In the genomic region with DNA sequence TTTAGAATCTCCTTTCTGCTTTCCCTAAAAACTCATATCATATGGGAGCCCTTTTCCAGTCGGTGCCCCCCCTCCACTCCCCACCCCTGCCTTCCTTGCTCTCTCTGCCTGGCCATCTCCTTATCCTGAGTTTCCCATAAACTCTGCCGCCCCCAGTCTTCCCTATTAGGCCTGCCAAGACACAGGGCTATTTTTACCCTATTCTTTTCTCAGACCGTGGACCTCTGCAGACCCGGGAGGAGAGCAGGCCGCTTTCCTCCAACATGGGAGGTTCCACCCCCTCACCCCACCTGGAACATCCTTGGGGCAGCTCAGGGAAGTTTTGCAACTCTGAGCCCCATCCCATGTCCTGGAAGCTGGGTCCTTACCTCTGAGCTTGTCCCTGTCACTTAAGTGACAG, we compare ENCODE assay signal across 11 mouse cellular contexts. TPM values are rescaled to one million over a fixed set of nuclear protein-coding genes. Genes with fewer than 3 reads are reported as not detected.
A peak's percentile ranks its signal among the peaks of the same experiment; 100 is the strongest.
DNase-seq lines count a peak whose midpoint lies in the region; ATAC-seq and TF ChIP-seq lines count a peak whose summit lies in the region.
"Had no signal": no experiment of that assay in that cellular context is flagged by ENCODE, and none has a peak within 500 bp of the region (broad histone marks: within the 10 kb centered on the region; RNA-seq: fewer than 3 reads in every experiment).

No protein-coding gene starts in this region.

- no peak overlapping the region; the same call in 1 of the 2 replicates for H3K27ac ChIP-seq in lung, embryonic 14.5 days (ENCODE audit: low read depth)
- peak overlapping the region; percentile 12; the same call in 1 of the 2 replicates for H3K27ac ChIP-seq in embryonic fibroblast, embryonic 13.5 days (ENCODE audit: insufficient read depth, low read length)
- H3K27ac ChIP-seq in heart, embryonic 16.5 days (ENCODE audit: low read length) = peak overlapping the region; percentile 98
- no peak overlapping the region for H3K27ac ChIP-seq in stomach, embryonic 14.5 days (ENCODE audit: low read length)
- H3K27ac ChIP-seq: hindbrain, embryonic 14.5 days had no signal

- 0 out of 2 replicates have a peak, but pooled peaks cover 10% of the 10 kb centered on the region for H3K27me3 ChIP-seq in lung, embryonic 14.5 days (ENCODE audit: insufficient read depth, low read length)
- no peaks in the 10 kb centered on the region for H3K27me3 ChIP-seq in heart, embryonic 16.5 days (ENCODE audit: control insufficient read depth, insufficient read depth, low read length)
- H3K27me3 ChIP-seq in stomach, embryonic 14.5 days (ENCODE audit: control insufficient read depth, insufficient read depth, low read length) = no peaks in the 10 kb centered on the region

- no peak for TF ChIP-seq CTCF in lung, embryonic 14.5 days (IDR thresholded peaks at IDR 0.05; ENCODE audit: low read depth)
- TF ChIP-seq CTCF in embryonic fibroblast, embryonic 13.5 days (IDR thresholded peaks at IDR 0.05; ENCODE audit: borderline replicate concordance, insufficient read depth, low read length) = no peak

- TF ChIP-seq POLR2A in embryonic fibroblast, embryonic 13.5 days (IDR thresholded peaks at IDR 0.05; ENCODE audit: low read depth, low read length) = no peak

- H3K4me3 ChIP-seq in lung, embryonic 14.5 days (ENCODE audit: low read depth, low read length) = peak overlapping the region; percentile 76
- peak overlapping the region; percentile 83 for H3K4me3 ChIP-seq in embryonic fibroblast, embryonic 13.5 days (ENCODE audit: insufficient read depth, low read length)
- H3K4me3 ChIP-seq in heart, embryonic 16.5 days (ENCODE audit: low read length) = peak overlapping the region; percentile 81
- H3K4me3 ChIP-seq in stomach, embryonic 14.5 days (ENCODE audit: low read depth, low read length) = peak overlapping the region; percentile 3; the same call in 1 of the 2 replicates

- no peaks in the 10 kb centered on the region for H3K4me1 ChIP-seq in lung, embryonic 14.5 days (ENCODE audit: insufficient read depth)
- peaks cover 15% of the 10 kb centered on the region; the same call in 1 of the 2 replicates for H3K4me1 ChIP-seq in embryonic fibroblast, embryonic 13.5 days (ENCODE audit: control insufficient read depth, insufficient read depth, low read length)
- peaks cover 61% of the 10 kb centered on the region for H3K4me1 ChIP-seq in heart, embryonic 16.5 days (ENCODE audit: control insufficient read depth, insufficient read depth, low read length)
- H3K4me1 ChIP-seq in stomach, embryonic 14.5 days (ENCODE audit: control insufficient read depth, insufficient read depth, low read length) = peaks cover 48% of the 10 kb centered on the region

- H3K4me2 ChIP-seq in lung, embryonic 14.5 days = peak overlapping the region; percentile 79
- H3K4me2 ChIP-seq in heart, embryonic 16.5 days (ENCODE audit: low read depth, low read length) = peak overlapping the region; percentile 76
- peak overlapping the region; percentile 74 for H3K4me2 ChIP-seq in stomach, embryonic 14.5 days (replicated peaks; ENCODE audit: low read depth, low read length)
- H3K4me2 ChIP-seq: hindbrain, embryonic 14.5 days had no signal

- H3K9me3 ChIP-seq in lung, embryonic 14.5 days (ENCODE audit: low read depth, low read length) = no peaks in the 10 kb centered on the region
- no peaks in the 10 kb centered on the region for H3K9me3 ChIP-seq in heart, embryonic 16.5 days (replicated peaks; ENCODE audit: control insufficient read depth, low read length)
- no peaks in the 10 kb centered on the region for H3K9me3 ChIP-seq in stomach, embryonic 14.5 days (ENCODE audit: control insufficient read depth, low read depth, low read length)

- ATAC-seq in lung, embryonic 14.5 days (ENCODE audit: insufficient read depth) = no peak
- ATAC-seq in heart, embryonic 16.5 days (replicated peaks; ENCODE audit: extremely low read depth, insufficient read depth, low FRiP score) = no peak
- no peak for ATAC-seq in stomach, embryonic 14.5 days (ENCODE audit: insufficient number of reproducible peaks, insufficient read depth, low FRiP score, low read depth)

- WGBS in lung, embryonic 14.5 days = 55% methylated on average over 5 of the region's 5 CpGs
- 14% methylated on average over 5 of the region's 5 CpGs for WGBS in heart, embryonic 16.5 days
- WGBS in stomach, embryonic 14.5 days = 58% methylated on average over 5 of the region's 5 CpGs

- DNase-seq in lung, embryonic 14.5 days = no peak
- DNase-seq in lung, postnatal 10 days = no peak
- DNase-seq in adrenal gland, adult 8-10 months = no peak
- DNase-seq in T-cell, adult 2 months (ENCODE audit: low spot score) = no peak
- DNase-seq: cerebellum, adult 9-11 months; thymus, postnatal 36 days had no signal

- H3K36me3 ChIP-seq in lung, embryonic 14.5 days (ENCODE audit: insufficient read depth) = peaks cover 11% of the 10 kb centered on the region; the same call in 1 of the 2 replicates
- peaks cover 12% of the 10 kb centered on the region for H3K36me3 ChIP-seq in heart, embryonic 16.5 days (ENCODE audit: control insufficient read depth, insufficient read depth)
- no peaks in the 10 kb centered on the region; the same call in 1 of the 2 replicates for H3K36me3 ChIP-seq in stomach, embryonic 14.5 days (ENCODE audit: control insufficient read depth, insufficient read depth, low read length)

- peak overlapping the region; percentile 70; the same call in 1 of the 2 replicates for H3K9ac ChIP-seq in lung, embryonic 14.5 days
- H3K9ac ChIP-seq in heart, embryonic 16.5 days (ENCODE audit: low read length) = peak overlapping the region; percentile 99
- no peak overlapping the region for H3K9ac ChIP-seq in stomach, embryonic 14.5 days (replicated peaks; ENCODE audit: low read depth, low read length)
- H3K9ac ChIP-seq: hindbrain, embryonic 14.5 days had no signal

RNA-seq across cellular contexts. Expression of gene Cavin1, which starts 3.3 kb away (rescaled TPM):
- 137 and 143 TPM in 2 replicates for polyA plus RNA-seq in lung, embryonic 14.5 days (2014; fragmentation: Nextera tagmentation; extraction: Ambion mirVana)
- 387 and 486 TPM in 2 replicates for polyA plus RNA-seq in embryonic fibroblast, embryonic 13.5 days (2011; ENCODE audit: insufficient read length, low read depth, missing spikeins)
- polyA plus RNA-seq in heart, embryonic 16.5 days (2015; fragmentation: Nextera tagmentation; extraction: Ambion mirVana) = 428 and 460 TPM in 2 replicates
- polyA plus RNA-seq in stomach, embryonic 14.5 days (2014; fragmentation: Nextera tagmentation; extraction: Ambion mirVana) = 136 and 158 TPM in 2 replicates
- 100 to 1,000 TPM; 321 to 363 (median 344) TPM for total RNA-seq in adrenal gland, adult 8-10 months (2022)
- total RNA-seq: monocyte, adult 5-6 weeks had no signal

RNA-seq across cellular contexts. Expression of gene Stat3, which starts 28.0 kb away (rescaled TPM):
- 33.8 and 36.5 TPM in 2 replicates for polyA plus RNA-seq in lung, embryonic 14.5 days (2014; fragmentation: Nextera tagmentation; extraction: Ambion mirVana)
- 122 and 158 TPM in 2 replicates for polyA plus RNA-seq in embryonic fibroblast, embryonic 13.5 days (2011; ENCODE audit: insufficient read length, low read depth, missing spikeins)
- polyA plus RNA-seq in heart, embryonic 16.5 days (2015; fragmentation: Nextera tagmentation; extraction: Ambion mirVana) = 60.4 and 64.9 TPM in 2 replicates
- polyA plus RNA-seq in stomach, embryonic 14.5 days (2014; fragmentation: Nextera tagmentation; extraction: Ambion mirVana) = 43.5 and 44.8 TPM in 2 replicates
- 100 to 1,000 TPM in 1 of 4 experiments, 10 to 100 TPM in 3; 84.0 to 116 (median 95.7) TPM for total RNA-seq in adrenal gland, adult 8-10 months (2022)

RNA-seq across cellular contexts. Expression of gene Atp6v0a1, which starts 41.9 kb away (rescaled TPM):
- polyA plus RNA-seq in lung, embryonic 14.5 days (2014; fragmentation: Nextera tagmentation; extraction: Ambion mirVana) = 32.8 and 38.0 TPM in 2 replicates
- polyA plus RNA-seq in embryonic fibroblast, embryonic 13.5 days (2011; ENCODE audit: insufficient read length, low read depth, missing spikeins) = 43.7 and 50.7 TPM in 2 replicates
- polyA plus RNA-seq in heart, embryonic 16.5 days (2015; fragmentation: Nextera tagmentation; extraction: Ambion mirVana) = 50.7 and 53.6 TPM in 2 replicates
- polyA plus RNA-seq in stomach, embryonic 14.5 days (2014; fragmentation: Nextera tagmentation; extraction: Ambion mirVana) = 38.4 and 42.0 TPM in 2 replicates
- 100 to 1,000 TPM; 155 to 222 (median 186) TPM for total RNA-seq in adrenal gland, adult 8-10 months (2022)

Comparison
In these comparisons a context has a peak if more than half of its experiments do, and no peak if none do; other contexts are left out.
1. H3K27ac ChIP-seq: peak in embryonic fibroblast, embryonic 13.5 days (single experiment) and heart, embryonic 16.5 days (single experiment); none in lung, embryonic 14.5 days (single experiment) and stomach, embryonic 14.5 days (single experiment).
2. H3K4me3 ChIP-seq: peak in every context shown above with its lines; median percentile 83 in embryonic fibroblast, embryonic 13.5 days; 81 in heart, embryonic 16.5 days; 76 in lung, embryonic 14.5 days; 3 in stomach, embryonic 14.5 days.
3. Peak in every context shown above with its lines, with median percentiles within 50 percentile points of each other: H3K4me2 ChIP-seq.